Mouse (Mus musculus) heart, postnatal 0 days (tissue): ENCODE measurements around the gene Gtf2a1l. TPM values are rescaled to one million over a fixed set of nuclear protein-coding genes. Genes with fewer than 3 reads are reported as not detected.
A peak's percentile ranks its signal among the peaks of the same experiment; 100 is the strongest.

Experiments
- ATAC-seq: fragments of 200-750 bp; cut with Nextera tagmentation; 2 replicates; pipeline ENCODE4 v1.8.0; 2017; ENCODE audit warnings: low read depth, moderate number of reproducible peaks, moderate library complexity; ENCODE audit not compliant: insufficient read depth
- DNase-seq: peaks from one replicate; pipeline ENCODE4 v3.0.0-alpha.2; 2016; ENCODE audit warnings: low spot score
- H3K27ac ChIP-seq: fragments of 300-500 bp; sonication (generic); 2 replicates; pipeline ENCODE4 v1.5.1; 2014; ENCODE audit warnings: low read depth, mild to moderate bottlenecking
- H3K27me3 ChIP-seq: fragments of 300-500 bp; sonication (generic); 2 replicates; pipeline ENCODE4 v1.6.1; 2014; ENCODE audit warnings: low read length, mixed read lengths; ENCODE audit not compliant: control insufficient read depth, insufficient read depth
- H3K36me3 ChIP-seq: fragments of 300-500 bp; sonication (generic); replicated peaks from 2 replicates; pipeline ENCODE4 v1.6.1; 2014; ENCODE audit warnings: low read length, mixed read lengths; ENCODE audit not compliant: control insufficient read depth, insufficient read depth
- H3K4me1 ChIP-seq: fragments of 300-500 bp; sonication (generic); 2 replicates; pipeline ENCODE4 v1.6.1; 2014; ENCODE audit warnings: antibody characterized with exemption; ENCODE audit not compliant: control insufficient read depth, insufficient read depth
- H3K4me2 ChIP-seq: fragments of 300-500 bp; sonication (generic); 2 replicates; pipeline ENCODE4 v1.6.1; 2014; ENCODE audit warnings: low read depth, mild to moderate bottlenecking, low read length, moderate library complexity
- H3K4me3 ChIP-seq: fragments of 300-500 bp; sonication (generic); 2 replicates; pipeline ENCODE4 v1.5.1; 2014; ENCODE audit warnings: low read depth, low read length
- H3K9ac ChIP-seq: fragments of 300-500 bp; sonication (generic); replicated peaks from 2 replicates; pipeline ENCODE4 v1.6.1; 2014; ENCODE audit warnings: low read depth, low read length, mixed read lengths
- H3K9me3 ChIP-seq: fragments of 300-500 bp; sonication (generic); replicated peaks from 2 replicates; pipeline ENCODE4 v1.6.1; 2016; ENCODE audit warnings: low read length; ENCODE audit not compliant: control insufficient read depth
- CTCF ChIP-seq: IDR thresholded peaks from 2 replicates; pipeline ENCODE4 v1.5.1; 2016; ENCODE audit warnings: antibody characterized with exemption, control low read depth, low read depth
- EP300 ChIP-seq: IDR thresholded peaks from 2 replicates; pipeline ENCODE4 v1.6.1; 2016; ENCODE audit warnings: antibody characterized with exemption, low read depth
- WGBS: fragments of 180-500 bp; shearing (Covaris S2); extraction: QIAGEN DNeasy Blood & Tissue Kit; methylation state at CpG from one replicate; pipeline ENCODE4 v1.1.7; 2014; 5-methylcytosine and 5-hydroxymethylcytosine counted together
- polyA plus RNA-seq: library from polyadenylated mRNA; unstranded; fragments of >200 nt; fragmentation: Nextera tagmentation; extraction: Ambion mirVana; gene quantifications from 2 replicates; pipeline ENCODE4 v1.2.1, GENCODE M21; 2015
- total RNA-seq: library from RNA; depleted of rRNA; stranded (reverse); fragments of >200 nt; gene quantifications from 2 replicates; pipeline ENCODE4 v1.2.3, GENCODE M21; 2014; ENCODE audit warnings: low replicate concordance

The Gtf2a1l gene
- total and polyA plus RNA-seq, 2 experiments from 2014 or later: not detected

- no peak overlapping the region for H3K9ac ChIP-seq
- H3K4me2 ChIP-seq: peak overlapping the region; percentile 50
- H3K36me3 ChIP-seq: no peaks in the 10 kb centered on the region
- no peaks in the 10 kb centered on the region for H3K9me3 ChIP-seq
- peak overlapping the region; percentile 88 for H3K27ac ChIP-seq
- DNase-seq (peak; percentile 29), ATAC-seq (peak; percentile 9; the same call in 1 of the 2 replicates)
- H3K27me3 ChIP-seq: no peaks in the 10 kb centered on the region
- 0 out of 2 replicates have a peak overlapping the region, but pooled peaks have one; percentile 20 for H3K4me3 ChIP-seq
- peaks cover 47% of the 10 kb centered on the region for H3K4me1 ChIP-seq
- TF ChIP-seq EP300: no peak
- no peak for TF ChIP-seq CTCF
- 46% methylated on average over 7 of the region's 7 CpGs for WGBS
These were observed 42.5 kb upstream of the Gtf2a1l start for GRCm38 (mm10) chr17:88625931-88626330.

GRCm38 (mm10) chr17:88626347-88626811 is 42.1 kb upstream of the Gtf2a1l start:
- Histone ChIP-seq H3K4me3 (peak overlapping the region; percentile 20), H3K4me2 (peak overlapping the region; percentile 50), H3K4me1 (peaks cover 50% of the 10 kb centered on the region), H3K9me3 (no peaks in the 10 kb centered on the region), H3K9ac (no peak overlapping the region), H3K36me3 (no peaks in the 10 kb centered on the region), H3K27ac (peak overlapping the region; percentile 88), H3K27me3 (no peaks in the 10 kb centered on the region)
- DNase-seq (peak; percentile 81), ATAC-seq (peak; percentile 26; the same call in 1 of the 2 replicates)
- WGBS: 29% methylated on average over 7 of the region's 7 CpGs
- TF ChIP-seq CTCF (no peak), EP300 (no peak)

GRCm38 (mm10) chr17:88627150-88627549 is 41.3 kb upstream of the Gtf2a1l start:
- DNase-seq (peak; percentile 23), ATAC-seq (no peak)
- H3K9me3 ChIP-seq: no peaks in the 10 kb centered on the region
- no peaks in the 10 kb centered on the region for H3K27me3 ChIP-seq
- peak overlapping the region; percentile 20 for H3K4me3 ChIP-seq
- no peak overlapping the region for H3K9ac ChIP-seq
- H3K4me1 ChIP-seq: peaks cover 51% of the 10 kb centered on the region
- WGBS: 50% methylated on average over 7 of the region's 7 CpGs
- no peaks in the 10 kb centered on the region for H3K36me3 ChIP-seq
- H3K27ac ChIP-seq: peak overlapping the region; percentile 88
- peak overlapping the region; percentile 50 for H3K4me2 ChIP-seq
- TF ChIP-seq EP300 (no peak), CTCF (no peak)

GRCm38 (mm10) chr17:88628676-88629380 is 39.6 kb upstream of the Gtf2a1l start:
- H3K4me3 ChIP-seq: 0 out of 2 replicates have a peak overlapping the region, but pooled peaks have one; percentile 6
- H3K9me3 ChIP-seq: no peaks in the 10 kb centered on the region
- ATAC-seq (peak; percentile 65), DNase-seq (peak; percentile 88)
- peaks cover 54% of the 10 kb centered on the region for H3K4me1 ChIP-seq
- TF ChIP-seq CTCF: no peak
- peak; percentile 82 for TF ChIP-seq EP300
- peak overlapping the region; percentile 50 for H3K4me2 ChIP-seq
- 20% methylated on average over 10 of the region's 10 CpGs for WGBS
- peak overlapping the region; percentile 88 for H3K27ac ChIP-seq
- no peaks in the 10 kb centered on the region for H3K27me3 ChIP-seq
- no peaks in the 10 kb centered on the region for H3K36me3 ChIP-seq
- no peak overlapping the region for H3K9ac ChIP-seq

GRCm38 (mm10) chr17:88629381-88629759 is 39.1 kb upstream of the Gtf2a1l start:
- DNase-seq (peak; percentile 66), ATAC-seq (peak; percentile 47)
- no peaks in the 10 kb centered on the region for H3K27me3 ChIP-seq
- H3K4me2 ChIP-seq: peak overlapping the region; percentile 50
- WGBS: 3% methylated on average over 4 of the region's 4 CpGs
- no peak overlapping the region for H3K9ac ChIP-seq
- H3K4me1 ChIP-seq: peaks cover 54% of the 10 kb centered on the region
- H3K9me3 ChIP-seq: no peaks in the 10 kb centered on the region
- H3K4me3 ChIP-seq: peak overlapping the region; percentile 6; the same call in 1 of the 2 replicates
- H3K27ac ChIP-seq: peak overlapping the region; percentile 88
- no peaks in the 10 kb centered on the region for H3K36me3 ChIP-seq
- no peak for TF ChIP-seq CTCF
